Mouse (Mus musculus): ENCODE results near the gene Pde1b.

DNA sequence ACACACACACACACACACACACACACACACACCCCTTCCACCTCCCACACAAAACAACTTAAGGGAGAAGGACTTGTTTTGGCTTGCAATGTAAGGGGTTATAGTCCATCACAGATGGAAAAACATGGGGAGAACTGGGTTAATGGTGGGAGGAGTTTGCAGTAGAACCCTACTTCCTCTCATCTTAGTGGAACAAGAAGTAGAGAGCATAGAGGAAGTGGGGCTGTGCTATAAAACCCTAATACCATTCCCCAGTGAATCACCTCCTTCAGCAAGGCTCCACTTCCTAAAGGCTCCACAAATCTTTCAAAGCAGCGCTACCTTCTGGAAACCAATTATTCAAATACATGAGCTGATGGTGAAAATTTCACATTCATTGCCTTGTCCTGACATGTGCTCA lies 46.6 kb downstream of the Pde1b start:
- TF ChIP-seq EP300 (IDR thresholded peaks at IDR 0.05; ENCODE audit: insufficient read depth, low read depth, low read length) (no peak), CTCF (IDR thresholded peaks at IDR 0.05) (no peak), POLR2A (IDR thresholded peaks at IDR 0.05; ENCODE audit: insufficient read depth, low read depth, low read length) (no peak)
